In genomic region chr6:38925719-38926118, GRCm38 (mm10) we compare ENCODE assay signal across 8 mouse cellular contexts. TPM values are rescaled to one million over a fixed set of nuclear protein-coding genes. Genes with fewer than 3 reads are reported as not detected.
DNase-seq lines count a peak whose midpoint lies in the region; ATAC-seq and TF ChIP-seq lines count a peak whose summit lies in the region.

No protein-coding gene starts in this region.

- H3K9ac ChIP-seq in heart, postnatal 0 days (replicated peaks; ENCODE audit: low read depth, low read length) = no peak overlapping the region
- H3K9ac ChIP-seq in hindbrain, embryonic 12.5 days = no peak overlapping the region
- no peak overlapping the region for H3K9ac ChIP-seq in midbrain, embryonic 14.5 days (replicated peaks; ENCODE audit: low read length)

- peaks cover 17% of the 10 kb centered on the region for H3K4me1 ChIP-seq in heart, postnatal 0 days (ENCODE audit: control insufficient read depth, insufficient read depth)
- no peaks in the 10 kb centered on the region for H3K4me1 ChIP-seq in hindbrain, embryonic 12.5 days
- H3K4me1 ChIP-seq in midbrain, embryonic 14.5 days (ENCODE audit: control insufficient read depth, insufficient read depth, low read length) = no peaks in the 10 kb centered on the region

- no peak for DNase-seq in heart, postnatal 0 days (ENCODE audit: low spot score)
- no peak for DNase-seq in heart, postnatal 14 days
- DNase-seq in WW6 (ENCODE audit: low read depth, low spot score) = peak; percentile 53
- DNase-seq in midbrain, embryonic 14.5 days = peak; percentile 29
- DNase-seq in spleen, adult 18-20 months = no peak
- no peak for DNase-seq in T-cell, adult 2 months (ENCODE audit: low spot score)
- DNase-seq in urinary bladder, postnatal 14 days (ENCODE audit: low spot score) = no peak

- no peaks in the 10 kb centered on the region for H3K27me3 ChIP-seq in heart, postnatal 0 days (ENCODE audit: control insufficient read depth, insufficient read depth, low read length)
- no peaks in the 10 kb centered on the region for H3K27me3 ChIP-seq in hindbrain, embryonic 12.5 days
- no peaks in the 10 kb centered on the region for H3K27me3 ChIP-seq in midbrain, embryonic 14.5 days (ENCODE audit: control insufficient read depth, insufficient read depth, low read length)

- H3K4me2 ChIP-seq in heart, postnatal 0 days (ENCODE audit: low read depth, low read length) = peak overlapping the region; percentile 20; the same call in 1 of the 2 replicates
- H3K4me2 ChIP-seq in hindbrain, embryonic 12.5 days (replicated peaks) = peak overlapping the region; percentile 32
- peak overlapping the region; percentile 19 for H3K4me2 ChIP-seq in midbrain, embryonic 14.5 days (ENCODE audit: low read length)

- TF ChIP-seq EP300 in heart, postnatal 0 days (IDR thresholded peaks at IDR 0.05; ENCODE audit: low read depth) = no peak

- H3K36me3 ChIP-seq in heart, postnatal 0 days (replicated peaks; ENCODE audit: control insufficient read depth, insufficient read depth, low read length) = no peaks in the 10 kb centered on the region
- H3K36me3 ChIP-seq in hindbrain, embryonic 12.5 days = no peaks in the 10 kb centered on the region
- no peaks in the 10 kb centered on the region for H3K36me3 ChIP-seq in midbrain, embryonic 14.5 days (ENCODE audit: control insufficient read depth, insufficient read depth, low read length)

- peak; percentile 31 for TF ChIP-seq CTCF in heart, postnatal 0 days (IDR thresholded peaks at IDR 0.05; ENCODE audit: low read depth)

- H3K4me3 ChIP-seq in heart, postnatal 0 days (ENCODE audit: low read depth, low read length) = no peak overlapping the region
- H3K4me3 ChIP-seq in hindbrain, embryonic 12.5 days = no peak overlapping the region
- no peak overlapping the region for H3K4me3 ChIP-seq in midbrain, embryonic 14.5 days (replicated peaks; ENCODE audit: low read depth, low read length)

- H3K9me3 ChIP-seq in heart, postnatal 0 days (replicated peaks; ENCODE audit: control insufficient read depth, low read length) = no peaks in the 10 kb centered on the region
- H3K9me3 ChIP-seq in hindbrain, embryonic 12.5 days (replicated peaks) = no peaks in the 10 kb centered on the region
- no peaks in the 10 kb centered on the region for H3K9me3 ChIP-seq in midbrain, embryonic 14.5 days (ENCODE audit: control insufficient read depth, low read length)

- intact Hi-C loops in heart, postnatal 14 days (cut with DNase I) = no loop called here

- H3K27ac ChIP-seq in heart, postnatal 0 days (ENCODE audit: low read depth) = no peak overlapping the region
- H3K27ac ChIP-seq in hindbrain, embryonic 12.5 days = no peak overlapping the region
- no peak overlapping the region for H3K27ac ChIP-seq in midbrain, embryonic 14.5 days (replicated peaks; ENCODE audit: low read depth, low read length)

- ATAC-seq in heart, postnatal 0 days (ENCODE audit: insufficient read depth, low read depth) = no peak
- ATAC-seq in hindbrain, embryonic 12.5 days (ENCODE audit: low FRiP score) = no peak
- no peak for ATAC-seq in midbrain, embryonic 14.5 days (ENCODE audit: low FRiP score, low TSS enrichment)

- 62% methylated on average over 7 of the region's 7 CpGs for WGBS in heart, postnatal 0 days
- 44% methylated on average over 7 of the region's 7 CpGs for WGBS in hindbrain, embryonic 12.5 days
- WGBS in midbrain, embryonic 14.5 days = 57% methylated on average over 7 of the region's 7 CpGs

RNA-seq across cellular contexts. Expression of gene Hipk2, which starts 49.8 kb away (rescaled TPM):
- total RNA-seq in heart, postnatal 0 days (2014; rRNA removed; ENCODE audit: low replicate concordance) = 39.2 and 45.0 TPM in 2 replicates
- 9.4 and 9.8 TPM in 2 replicates for polyA plus RNA-seq in heart, postnatal 0 days (2015; fragmentation: Nextera tagmentation; extraction: Ambion mirVana)
- total RNA-seq in heart, postnatal 14 days (2021) = 10 to 100 TPM; 88.5 to 88.9 TPM
- polyA plus RNA-seq in hindbrain, embryonic 12.5 days (2016; fragmentation: Nextera tagmentation; extraction: Ambion mirVana) = 32.4 and 37.5 TPM in 2 replicates
- polyA plus RNA-seq in midbrain, embryonic 14.5 days (2014; fragmentation: Nextera tagmentation; extraction: Ambion mirVana) = 35.1 and 41.3 TPM in 2 replicates

RNA-seq across cellular contexts. Expression of gene Tbxas1, which starts 50.5 kb away (rescaled TPM):
- total RNA-seq in heart, postnatal 0 days (2014; rRNA removed; ENCODE audit: low replicate concordance) = 0.77 and 1.6 TPM in 2 replicates
- 0.64 and 0.74 TPM in 2 replicates for polyA plus RNA-seq in heart, postnatal 0 days (2015; fragmentation: Nextera tagmentation; extraction: Ambion mirVana)
- total RNA-seq in heart, postnatal 14 days (2021) = 1 to 10 TPM; 2.0 to 3.1 TPM
- polyA plus RNA-seq in hindbrain, embryonic 12.5 days (2016; fragmentation: Nextera tagmentation; extraction: Ambion mirVana) = 1.7 and 1.8 TPM in 2 replicates
- 0.69 and 1.6 TPM in 2 replicates for polyA plus RNA-seq in midbrain, embryonic 14.5 days (2014; fragmentation: Nextera tagmentation; extraction: Ambion mirVana)

Comparison
In these comparisons a context has a peak if more than half of its experiments do, and no peak if none do; other contexts are left out.
1. DNase-seq: peak in WW6 (single experiment) and midbrain, embryonic 14.5 days (single experiment); none in heart, postnatal 0 days (single experiment), heart, postnatal 14 days (0 of 2), spleen, adult 18-20 months (0 of 2), T-cell, adult 2 months (single experiment) and urinary bladder, postnatal 14 days (single experiment).
2. Peak in every context shown above with its lines, with median percentiles within 50 percentile points of each other: H3K4me2 ChIP-seq.